Mouse (Mus musculus) layer of hippocampus, adult 9-11 months (tissue): ENCODE data around the gene H2-Oa.
"Not testable (repeated sequence)": the region's sequence is repeated elsewhere in the genome, so short reads cannot be mapped to it uniquely, and the experiment has no call there.

Experiments
- DNase-seq: peaks from one replicate; pipeline ENCODE4 v3.0.0; 2022

H2-Oa gene

DNA sequence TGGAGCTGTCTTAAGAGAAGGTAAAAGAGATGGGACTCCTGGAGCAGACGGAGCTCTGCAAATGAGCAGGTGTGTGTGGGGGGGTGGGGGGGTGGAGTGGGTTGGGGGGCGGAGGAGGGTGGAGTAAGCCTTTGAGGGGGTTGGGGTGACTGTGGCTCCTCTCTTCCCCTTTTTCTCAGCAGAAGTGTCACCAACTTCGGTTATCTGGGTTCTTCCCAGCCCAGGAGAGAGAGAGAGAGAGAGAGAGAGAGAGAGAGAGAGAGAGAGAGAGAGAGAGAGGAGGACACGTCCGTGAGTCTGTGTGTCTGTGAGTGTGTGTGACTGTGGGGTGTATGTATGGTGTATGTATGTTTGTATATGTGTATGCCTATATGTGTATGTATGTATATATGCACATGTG is 51.3 kb downstream of the H2-Oa start:
- DNase-seq: no peak

DNA sequence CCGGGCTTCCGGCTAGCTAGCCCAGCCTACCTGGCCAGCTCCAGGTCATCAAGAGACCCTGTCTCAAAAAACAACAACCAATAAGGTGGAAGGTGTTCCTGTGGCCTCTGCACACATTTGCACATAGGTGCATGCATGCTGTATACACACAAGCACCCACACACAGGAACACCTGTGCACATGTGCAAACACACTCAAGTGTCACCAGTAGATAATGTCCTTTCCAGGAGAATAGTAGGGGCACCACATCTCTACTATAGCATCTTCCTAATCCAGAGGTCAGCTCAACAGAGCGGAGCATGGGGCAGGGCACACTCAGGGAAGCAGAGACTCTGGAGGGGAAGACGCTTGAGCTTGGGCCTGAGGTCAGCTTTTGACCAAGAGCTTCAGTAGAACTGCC is 52.1 kb downstream of the H2-Oa start:
- not testable (repeated sequence) for DNase-seq
